Comparison of ENCODE assay signal across 32 mouse cellular contexts in the genomic region with DNA sequence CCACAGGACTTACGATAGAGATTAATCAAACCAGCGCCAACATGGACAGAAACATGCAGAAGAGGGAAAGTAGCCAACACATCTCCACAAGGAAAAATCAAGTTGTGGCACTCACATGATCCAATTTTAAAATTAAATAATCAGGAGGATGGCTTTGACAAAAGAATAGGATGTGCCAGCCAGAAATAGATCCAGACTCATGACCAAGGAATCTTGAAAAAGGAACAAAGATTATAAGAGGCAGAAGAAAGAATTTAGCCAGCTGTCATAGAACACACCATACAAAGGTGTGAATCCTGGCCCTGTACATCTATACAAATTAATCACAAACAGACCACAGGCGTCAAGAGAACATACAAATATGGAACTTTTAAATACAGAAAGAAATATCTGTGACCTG.
"Had no signal": no experiment of that assay in that cellular context is flagged by ENCODE, and none has a peak within 500 bp of the region (broad histone marks: within the 10 kb centered on the region; RNA-seq: fewer than 3 reads in every experiment).

No protein-coding gene starts in this region.

- ATAC-seq: liver, embryonic 12.5 days; liver, postnatal 0 days; lung, postnatal 0 days; midbrain, embryonic 13.5 days; midbrain, embryonic 15.5 days; midbrain, embryonic 16.5 days had no signal

- H3K9ac ChIP-seq: limb, embryonic 12.5 days; limb, embryonic 13.5 days; limb, embryonic 15.5 days; liver, embryonic 12.5 days; liver, embryonic 13.5 days; liver, embryonic 14.5 days; liver, embryonic 15.5 days; liver, postnatal 0 days; lung, embryonic 14.5 days; lung, embryonic 15.5 days; midbrain, embryonic 12.5 days; midbrain, embryonic 13.5 days; midbrain, embryonic 15.5 days; neural tube, embryonic 12.5 days had no signal

- H3K27ac ChIP-seq: limb, embryonic 10.5 days; limb, embryonic 12.5 days; limb, embryonic 13.5 days; limb, embryonic 15.5 days; liver, embryonic 12.5 days; liver, embryonic 13.5 days; liver, embryonic 14.5 days; liver, embryonic 15.5 days; lung, embryonic 15.5 days; macrophage; midbrain, embryonic 10.5 days; midbrain, embryonic 12.5 days; midbrain, embryonic 13.5 days; midbrain, embryonic 15.5 days; neural tube, embryonic 12.5 days had no signal

- H3K36me3 ChIP-seq: limb, embryonic 10.5 days; limb, embryonic 12.5 days; limb, embryonic 13.5 days; limb, embryonic 15.5 days; liver, embryonic 12.5 days; liver, embryonic 13.5 days; liver, embryonic 15.5 days; lung, embryonic 15.5 days; midbrain, embryonic 10.5 days; midbrain, embryonic 12.5 days; midbrain, embryonic 13.5 days; midbrain, embryonic 15.5 days; neural tube, embryonic 12.5 days had no signal

- H3K27me3 ChIP-seq: limb, embryonic 12.5 days; limb, embryonic 13.5 days; limb, embryonic 15.5 days; liver, embryonic 12.5 days; liver, embryonic 13.5 days; liver, embryonic 15.5 days; lung, embryonic 15.5 days; megakaryocyte, embryonic 14.5 days; midbrain, embryonic 12.5 days; midbrain, embryonic 13.5 days; midbrain, embryonic 15.5 days; neural tube, embryonic 12.5 days had no signal

- H3K4me3 ChIP-seq: limb, embryonic 10.5 days; limb, embryonic 12.5 days; limb, embryonic 13.5 days; limb, embryonic 15.5 days; liver, embryonic 12.5 days; liver, embryonic 13.5 days; liver, embryonic 15.5 days; lung, embryonic 15.5 days; megakaryocyte, embryonic 14.5 days; midbrain, embryonic 10.5 days; midbrain, embryonic 12.5 days; midbrain, embryonic 13.5 days; midbrain, embryonic 15.5 days; myocyte; neural tube, embryonic 12.5 days had no signal

- H3K4me2 ChIP-seq: limb, embryonic 12.5 days; limb, embryonic 13.5 days; limb, embryonic 15.5 days; liver, embryonic 11.5 days; liver, embryonic 12.5 days; liver, embryonic 13.5 days; liver, embryonic 15.5 days; lung, embryonic 14.5 days; lung, embryonic 15.5 days; midbrain, embryonic 11.5 days; midbrain, embryonic 12.5 days; midbrain, embryonic 13.5 days; midbrain, embryonic 15.5 days; neural tube, embryonic 12.5 days had no signal

- DNase-seq: left cerebral cortex, postnatal 4 days; liver; liver, embryonic 13.5 days; liver, postnatal 0 days; lung, adult 18-20 months; lung, adult 2 months; lung, embryonic 14.5 days; lung, postnatal 10 days; lung, postnatal 14 days; lung, postnatal 36 days; lung, postnatal 4 days; midbrain, embryonic 14.5 days had no signal

- H3K9me3 ChIP-seq: limb, embryonic 10.5 days; limb, embryonic 13.5 days; limb, embryonic 15.5 days; liver, embryonic 12.5 days; liver, embryonic 13.5 days; liver, embryonic 15.5 days; lung, embryonic 15.5 days; midbrain, embryonic 10.5 days; midbrain, embryonic 12.5 days; midbrain, embryonic 15.5 days; neural tube, embryonic 12.5 days had no signal

- H3K4me1 ChIP-seq: limb, embryonic 10.5 days; limb, embryonic 12.5 days; limb, embryonic 13.5 days; limb, embryonic 15.5 days; liver, embryonic 12.5 days; liver, embryonic 13.5 days; liver, embryonic 15.5 days; lung, embryonic 15.5 days; megakaryocyte, embryonic 14.5 days; midbrain, embryonic 10.5 days; midbrain, embryonic 12.5 days; midbrain, embryonic 13.5 days; midbrain, embryonic 15.5 days; neural tube, embryonic 12.5 days had no signal
